Mouse (Mus musculus): ENCODE results near the gene Plxna4. TPM values are rescaled to one million over a fixed set of nuclear protein-coding genes. Genes with fewer than 3 reads are reported as not detected.

Gene Plxna4
- polyA plus RNA-seq, 1 experiment from 2014 or later, result 0.91 TPM

- no peaks in the 10 kb centered on the region for H3K9me3 ChIP-seq (ENCODE audit: control insufficient read depth)
- H3K27me3 ChIP-seq (replicated peaks; ENCODE audit: control insufficient read depth, insufficient read depth, low read length), result peaks cover 75% of the 10 kb centered on the region
- H3K4me1 ChIP-seq (replicated peaks; ENCODE audit: control insufficient read depth, insufficient read depth, low read length), result no peaks in the 10 kb centered on the region
- no peak for TF ChIP-seq CTCF (IDR thresholded peaks at IDR 0.05; ENCODE audit: low read depth)
- peak overlapping the region; percentile 60 for H3K4me3 ChIP-seq (ENCODE audit: low read depth, low read length)
- no peaks in the 10 kb centered on the region for H3K36me3 ChIP-seq (ENCODE audit: control insufficient read depth, insufficient read depth)
- no peak overlapping the region for H3K27ac ChIP-seq (ENCODE audit: low read depth, low read length)
- ATAC-seq, result no peak
- WGBS, result 7% methylated on average over 13 of the region's 13 CpGs
- H3K9ac ChIP-seq (ENCODE audit: low read depth, low read length), result no peak overlapping the region
- peak overlapping the region; percentile 99 for H3K4me2 ChIP-seq (replicated peaks; ENCODE audit: low read depth)
Observed at GRCm38 (mm10) chr6:32586821-32587135, 1.2 kb downstream of the Plxna4 start.

GRCm38 (mm10) chr6:32586390-32586789, 1.6 kb downstream of the Plxna4 start:
- 3% methylated on average over 13 of the region's 13 CpGs for WGBS
- no peak; the same call in 1 of the 2 replicates for TF ChIP-seq CTCF (IDR thresholded peaks at IDR 0.05; ENCODE audit: low read depth)
- Histone ChIP-seq H3K4me2 (replicated peaks; ENCODE audit: low read depth) (peak overlapping the region; percentile 99), H3K27me3 (replicated peaks; ENCODE audit: control insufficient read depth, insufficient read depth, low read length) (peaks cover 75% of the 10 kb centered on the region), H3K9ac (ENCODE audit: low read depth, low read length) (no peak overlapping the region), H3K4me3 (ENCODE audit: low read depth, low read length) (peak overlapping the region; percentile 60), H3K9me3 (ENCODE audit: control insufficient read depth) (no peaks in the 10 kb centered on the region), H3K4me1 (replicated peaks; ENCODE audit: control insufficient read depth, insufficient read depth, low read length) (no peaks in the 10 kb centered on the region), H3K27ac (ENCODE audit: low read depth, low read length) (no peak overlapping the region), H3K36me3 (ENCODE audit: control insufficient read depth, insufficient read depth) (no peaks in the 10 kb centered on the region)
- no peak for ATAC-seq

GRCm38 (mm10) chr6:32585211-32585610, 2.8 kb downstream of the Plxna4 start:
- no peak overlapping the region for H3K4me3 ChIP-seq (ENCODE audit: low read depth, low read length)
- H3K4me1 ChIP-seq (replicated peaks; ENCODE audit: control insufficient read depth, insufficient read depth, low read length), result no peaks in the 10 kb centered on the region
- H3K27me3 ChIP-seq (replicated peaks; ENCODE audit: control insufficient read depth, insufficient read depth, low read length), result peaks cover 66% of the 10 kb centered on the region
- no peaks in the 10 kb centered on the region for H3K36me3 ChIP-seq (ENCODE audit: control insufficient read depth, insufficient read depth)
- 54% methylated on average over 3 of the region's 3 CpGs for WGBS
- no peak overlapping the region for H3K27ac ChIP-seq (ENCODE audit: low read depth, low read length)
- no peaks in the 10 kb centered on the region for H3K9me3 ChIP-seq (ENCODE audit: control insufficient read depth)
- H3K9ac ChIP-seq (ENCODE audit: low read depth, low read length), result no peak overlapping the region
- no peak overlapping the region for H3K4me2 ChIP-seq (replicated peaks; ENCODE audit: low read depth)
- no peak for ATAC-seq
- no peak for TF ChIP-seq CTCF (IDR thresholded peaks at IDR 0.05; ENCODE audit: low read depth)

GRCm38 (mm10) chr6:32584243-32584880, 3.6 kb downstream of the Plxna4 start:
- H3K36me3 ChIP-seq (ENCODE audit: control insufficient read depth, insufficient read depth), result no peaks in the 10 kb centered on the region
- no peaks in the 10 kb centered on the region for H3K9me3 ChIP-seq (ENCODE audit: control insufficient read depth)
- no peak overlapping the region for H3K4me3 ChIP-seq (ENCODE audit: low read depth, low read length)
- no peak for ATAC-seq
- WGBS, result 36% methylated on average over 5 of the region's 5 CpGs
- 0 out of 2 replicates have a peak, but pooled peaks have one; percentile 30 for TF ChIP-seq CTCF (IDR thresholded peaks at IDR 0.05; ENCODE audit: low read depth)
- H3K27ac ChIP-seq (ENCODE audit: low read depth, low read length), result no peak overlapping the region
- H3K4me1 ChIP-seq (replicated peaks; ENCODE audit: control insufficient read depth, insufficient read depth, low read length), result no peaks in the 10 kb centered on the region
- H3K27me3 ChIP-seq (replicated peaks; ENCODE audit: control insufficient read depth, insufficient read depth, low read length), result peaks cover 60% of the 10 kb centered on the region
- H3K4me2 ChIP-seq (replicated peaks; ENCODE audit: low read depth), result no peak overlapping the region
- no peak overlapping the region for H3K9ac ChIP-seq (ENCODE audit: low read depth, low read length)

GRCm38 (mm10) chr6:32583582-32583981, 4.4 kb downstream of the Plxna4 start:
- no peak for TF ChIP-seq CTCF (IDR thresholded peaks at IDR 0.05; ENCODE audit: low read depth)
- no peak for ATAC-seq
- no peak overlapping the region for H3K4me2 ChIP-seq (replicated peaks; ENCODE audit: low read depth)
- H3K4me1 ChIP-seq (replicated peaks; ENCODE audit: control insufficient read depth, insufficient read depth, low read length), result no peaks in the 10 kb centered on the region
- no peaks in the 10 kb centered on the region for H3K36me3 ChIP-seq (ENCODE audit: control insufficient read depth, insufficient read depth)
- H3K9me3 ChIP-seq (ENCODE audit: control insufficient read depth), result no peaks in the 10 kb centered on the region
- no peak overlapping the region for H3K4me3 ChIP-seq (ENCODE audit: low read depth, low read length)
- H3K27me3 ChIP-seq (replicated peaks; ENCODE audit: control insufficient read depth, insufficient read depth, low read length), result peaks cover 52% of the 10 kb centered on the region
- no peak overlapping the region for H3K9ac ChIP-seq (ENCODE audit: low read depth, low read length)
- H3K27ac ChIP-seq (ENCODE audit: low read depth, low read length), result no peak overlapping the region
- WGBS, result 21% methylated on average over 3 of the region's 3 CpGs

- H3K9ac ChIP-seq (ENCODE audit: low read depth, low read length), result no peak overlapping the region
- H3K9me3 ChIP-seq (ENCODE audit: control insufficient read depth), result no peaks in the 10 kb centered on the region
- no peak overlapping the region for H3K4me3 ChIP-seq (ENCODE audit: low read depth, low read length)
- WGBS, result 64% methylated on average over 5 of the region's 5 CpGs
- 0 out of 2 replicates have a peak, but pooled peaks cover 3% of the 10 kb centered on the region for H3K27me3 ChIP-seq (replicated peaks; ENCODE audit: control insufficient read depth, insufficient read depth, low read length)
- H3K4me2 ChIP-seq (replicated peaks; ENCODE audit: low read depth), result no peak overlapping the region
- H3K4me1 ChIP-seq (replicated peaks; ENCODE audit: control insufficient read depth, insufficient read depth, low read length), result no peaks in the 10 kb centered on the region
- ATAC-seq, result no peak
- TF ChIP-seq CTCF (IDR thresholded peaks at IDR 0.05; ENCODE audit: low read depth), result no peak
- H3K36me3 ChIP-seq (ENCODE audit: control insufficient read depth, insufficient read depth), result no peaks in the 10 kb centered on the region
- no peak overlapping the region for H3K27ac ChIP-seq (ENCODE audit: low read depth, low read length)
Observed at GRCm38 (mm10) chr6:32571485-32571884, 16.5 kb downstream of the Plxna4 start.
